Mouse (Mus musculus): ENCODE data around the gene Sub1. TPM values are rescaled to one million over a fixed set of nuclear protein-coding genes. Genes with fewer than 3 reads are reported as not detected.

Gene Sub1
- polyA plus RNA-seq, 1 experiment from 2014 or later, result 1,109 TPM

DNA sequence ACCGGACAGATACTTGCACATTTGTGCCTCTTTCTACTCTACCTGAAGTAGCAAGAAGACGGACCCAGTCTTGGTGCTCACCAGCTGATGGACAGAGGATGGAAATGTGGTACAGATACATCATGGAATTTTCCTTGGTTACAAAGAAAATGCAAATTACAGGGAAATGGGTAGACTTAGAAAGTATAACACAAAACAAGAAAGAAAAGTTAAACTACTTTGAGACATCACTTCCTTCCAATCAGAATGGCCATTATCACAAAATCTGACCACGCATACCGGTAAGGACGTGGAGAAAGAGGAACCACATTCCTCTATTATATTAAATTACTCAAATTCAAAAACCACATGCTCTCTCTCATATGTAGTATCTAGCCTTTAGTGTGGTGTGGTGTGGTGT, 12.1 kb upstream of the Sub1 start:
- no peak overlapping the region for H3K4me2 ChIP-seq (ENCODE audit: low read depth, severe bottlenecking)
- H3K36me3 ChIP-seq (ENCODE audit: control insufficient read depth, insufficient read depth, low read length), result no peaks in the 10 kb centered on the region
- DNase-seq (ENCODE audit: low spot score), result no peak
- no peak overlapping the region for H3K4me3 ChIP-seq (ENCODE audit: low read depth, low read length)
- no peak for ATAC-seq (ENCODE audit: insufficient number of reproducible peaks, low FRiP score, low TSS enrichment, low read depth)
- H3K4me1 ChIP-seq (ENCODE audit: control insufficient read depth, insufficient read depth, low read length), result peaks cover 6% of the 10 kb centered on the region; the same call in 1 of the 2 replicates
- no peak overlapping the region for H3K9ac ChIP-seq (ENCODE audit: low read length)
- no peaks in the 10 kb centered on the region for H3K9me3 ChIP-seq (ENCODE audit: control insufficient read depth, low read length)
- WGBS, result 94% methylated on average over 5 of the region's 5 CpGs
- H3K27me3 ChIP-seq (ENCODE audit: control insufficient read depth, insufficient read depth, low read length), result no peaks in the 10 kb centered on the region
- H3K27ac ChIP-seq (replicated peaks; ENCODE audit: low read depth, low read length), result no peak overlapping the region

DNA sequence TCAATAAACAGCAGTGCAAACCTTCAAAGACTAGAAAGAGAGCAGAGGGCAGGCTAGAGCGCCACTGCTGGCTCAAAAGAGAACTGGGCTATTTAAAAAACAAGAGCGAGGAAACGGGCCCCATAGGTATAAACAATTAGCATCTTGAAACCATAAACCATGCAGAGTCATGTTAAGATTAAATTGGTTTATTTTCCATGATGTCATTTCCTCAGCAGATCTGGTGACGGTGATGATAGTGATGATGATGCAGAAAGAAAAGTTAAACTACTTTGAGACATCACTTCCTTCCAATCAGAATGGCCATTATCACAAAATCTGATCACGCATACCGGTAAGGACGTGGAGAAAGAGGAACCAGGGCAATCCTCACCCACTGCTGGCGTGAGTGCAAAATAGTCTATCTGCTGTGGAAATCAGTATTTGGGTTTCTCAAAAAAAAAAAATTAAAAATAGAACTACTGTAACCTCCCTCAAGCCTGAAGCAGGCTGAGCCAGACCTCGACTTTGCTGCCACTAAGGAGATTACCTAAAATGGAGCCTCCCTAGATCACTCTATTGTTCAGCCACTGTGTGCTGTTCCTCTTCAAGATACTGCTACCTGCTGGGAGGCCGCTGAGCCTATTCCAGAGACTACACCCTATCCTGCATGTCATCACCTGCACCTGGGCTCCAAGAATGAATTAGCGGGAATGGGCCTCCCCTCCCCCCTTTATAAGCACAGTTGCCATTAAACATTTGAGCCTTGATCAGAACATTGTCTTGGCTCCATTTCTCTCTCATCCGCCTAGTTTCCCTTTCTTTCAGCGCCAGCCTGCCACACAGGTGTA, 11.4 kb upstream of the Sub1 start:
- Histone ChIP-seq H3K36me3 (ENCODE audit: control insufficient read depth, insufficient read depth, low read length) (no peaks in the 10 kb centered on the region), H3K27ac (replicated peaks; ENCODE audit: low read depth, low read length) (no peak overlapping the region), H3K4me2 (ENCODE audit: low read depth, severe bottlenecking) (no peak overlapping the region), H3K4me1 (ENCODE audit: control insufficient read depth, insufficient read depth, low read length) (peaks cover 6% of the 10 kb centered on the region; the same call in 1 of the 2 replicates), H3K4me3 (ENCODE audit: low read depth, low read length) (no peak overlapping the region), H3K9ac (ENCODE audit: low read length) (no peak overlapping the region), H3K27me3 (ENCODE audit: control insufficient read depth, insufficient read depth, low read length) (no peaks in the 10 kb centered on the region), H3K9me3 (ENCODE audit: control insufficient read depth, low read length) (no peaks in the 10 kb centered on the region)
- DNase-seq (ENCODE audit: low spot score), result no peak
- WGBS, result 67% methylated on average over 13 of the region's 13 CpGs
- ATAC-seq (ENCODE audit: insufficient number of reproducible peaks, low FRiP score, low TSS enrichment, low read depth), result no peak

DNA sequence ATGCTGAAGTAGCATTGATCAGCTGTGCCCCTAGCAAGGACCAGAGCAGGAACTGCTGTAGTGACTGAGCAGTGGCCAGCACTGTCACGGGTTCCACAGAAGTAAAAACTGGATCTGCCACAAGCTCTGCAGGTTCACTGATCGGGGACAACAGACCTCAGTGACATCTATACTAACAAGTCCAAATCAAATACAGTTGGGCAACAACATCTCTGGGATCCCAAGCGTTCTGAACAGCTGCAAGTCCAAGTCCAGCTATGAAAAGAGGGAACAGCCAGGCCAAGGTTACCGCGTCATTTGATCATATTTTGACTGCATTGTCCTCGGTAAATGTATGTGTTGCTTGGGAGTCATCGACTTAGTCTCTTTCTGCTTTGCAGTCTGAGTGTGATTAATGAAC, 10.6 kb upstream of the Sub1 start:
- Histone ChIP-seq H3K27ac (replicated peaks; ENCODE audit: low read depth, low read length) (no peak overlapping the region), H3K27me3 (ENCODE audit: control insufficient read depth, insufficient read depth, low read length) (no peaks in the 10 kb centered on the region), H3K9ac (ENCODE audit: low read length) (no peak overlapping the region), H3K9me3 (ENCODE audit: control insufficient read depth, low read length) (no peaks in the 10 kb centered on the region), H3K4me2 (ENCODE audit: low read depth, severe bottlenecking) (no peak overlapping the region), H3K4me1 (ENCODE audit: control insufficient read depth, insufficient read depth, low read length) (peaks cover 6% of the 10 kb centered on the region; the same call in 1 of the 2 replicates), H3K4me3 (ENCODE audit: low read depth, low read length) (no peak overlapping the region), H3K36me3 (ENCODE audit: control insufficient read depth, insufficient read depth, low read length) (no peaks in the 10 kb centered on the region)
- WGBS, result 84% methylated on average over 7 of the region's 7 CpGs
- no peak for ATAC-seq (ENCODE audit: insufficient number of reproducible peaks, low FRiP score, low TSS enrichment, low read depth)
- DNase-seq (ENCODE audit: low spot score), result no peak

- H3K9me3 ChIP-seq (ENCODE audit: control insufficient read depth, low read length), result no peaks in the 10 kb centered on the region
- no peak for ATAC-seq (ENCODE audit: insufficient number of reproducible peaks, low FRiP score, low TSS enrichment, low read depth)
- WGBS, result 47% methylated on average over 6 of the region's 6 CpGs
These were observed 9.4 kb upstream of the Sub1 start for GRCm38 (mm10) chr15:12006169-12006568.

DNA sequence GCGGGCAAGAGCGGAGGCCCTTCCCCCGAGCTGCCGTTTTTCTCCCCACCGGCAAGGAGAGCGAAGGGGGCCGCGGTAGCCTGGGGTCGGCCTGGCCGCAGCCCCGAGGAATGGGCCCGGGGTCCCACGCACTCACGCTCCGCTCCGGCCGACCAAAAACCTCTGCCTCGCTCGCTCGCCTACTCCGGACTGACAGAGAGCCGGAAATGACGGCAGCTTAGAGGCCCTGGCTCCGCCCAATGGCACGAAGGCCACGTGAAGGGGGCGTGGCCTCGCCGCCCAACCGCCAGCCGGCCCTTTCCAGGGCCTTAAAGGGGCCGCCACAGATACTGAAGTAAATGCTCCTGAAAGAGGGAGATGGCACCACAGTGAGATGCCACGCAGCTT, 975 bp downstream of the Sub1 start:
- Histone ChIP-seq H3K9me3 (ENCODE audit: control insufficient read depth, low read length) (no peaks in the 10 kb centered on the region), H3K4me1 (ENCODE audit: control insufficient read depth, insufficient read depth, low read length) (peaks cover 8% of the 10 kb centered on the region), H3K4me3 (ENCODE audit: low read depth, low read length) (peak overlapping the region; percentile 65), H3K27me3 (ENCODE audit: control insufficient read depth, insufficient read depth, low read length) (no peaks in the 10 kb centered on the region), H3K36me3 (ENCODE audit: control insufficient read depth, insufficient read depth, low read length) (no peaks in the 10 kb centered on the region; the same call in 1 of the 2 replicates), H3K27ac (replicated peaks; ENCODE audit: low read depth, low read length) (peak overlapping the region; percentile 87), H3K9ac (ENCODE audit: low read length) (peak overlapping the region; percentile 63), H3K4me2 (ENCODE audit: low read depth, severe bottlenecking) (peak overlapping the region; percentile 77; the same call in 1 of the 2 replicates)
- WGBS, result under 1% methylated on average over 33 of the region's 33 CpGs
- ATAC-seq (ENCODE audit: insufficient number of reproducible peaks, low FRiP score, low TSS enrichment, low read depth), result peak; percentile 97
- DNase-seq (ENCODE audit: low spot score), result peak; percentile 95

More at GRCm38 (mm10) chr15:12006169-12006568, 9.4 kb upstream of the Sub1 start:
- Histone ChIP-seq H3K4me3 (ENCODE audit: low read depth, low read length) (no peak overlapping the region), H3K27me3 (ENCODE audit: control insufficient read depth, insufficient read depth, low read length) (no peaks in the 10 kb centered on the region), H3K4me1 (ENCODE audit: control insufficient read depth, insufficient read depth, low read length) (peaks cover 6% of the 10 kb centered on the region; the same call in 1 of the 2 replicates), H3K27ac (replicated peaks; ENCODE audit: low read depth, low read length) (no peak overlapping the region), H3K4me2 (ENCODE audit: low read depth, severe bottlenecking) (no peak overlapping the region), H3K9ac (ENCODE audit: low read length) (no peak overlapping the region), H3K36me3 (ENCODE audit: control insufficient read depth, insufficient read depth, low read length) (no peaks in the 10 kb centered on the region)
- no peak for DNase-seq (ENCODE audit: low spot score)

GRCm38 (mm10) chr15:11994921-11995814, 1.6 kb downstream of the Sub1 start:
- no peaks in the 10 kb centered on the region; the same call in 1 of the 2 replicates for H3K36me3 ChIP-seq (ENCODE audit: control insufficient read depth, insufficient read depth, low read length)
- peak overlapping the region; percentile 77 for H3K4me2 ChIP-seq (ENCODE audit: low read depth, severe bottlenecking)
- H3K27ac ChIP-seq (replicated peaks; ENCODE audit: low read depth, low read length), result peak overlapping the region; percentile 87
- ATAC-seq (ENCODE audit: insufficient number of reproducible peaks, low FRiP score, low TSS enrichment, low read depth) (peak; percentile 76), DNase-seq (ENCODE audit: low spot score) (peak; percentile 80)
- WGBS, result 1% methylated on average over 55 of the region's 71 CpGs
- peaks cover 8% of the 10 kb centered on the region for H3K4me1 ChIP-seq (ENCODE audit: control insufficient read depth, insufficient read depth, low read length)
- peak overlapping the region; percentile 65 for H3K4me3 ChIP-seq (ENCODE audit: low read depth, low read length)
- peak overlapping the region; percentile 63 for H3K9ac ChIP-seq (ENCODE audit: low read length)
- H3K9me3 ChIP-seq (ENCODE audit: control insufficient read depth, low read length), result no peaks in the 10 kb centered on the region
- no peaks in the 10 kb centered on the region for H3K27me3 ChIP-seq (ENCODE audit: control insufficient read depth, insufficient read depth, low read length)

DNA sequence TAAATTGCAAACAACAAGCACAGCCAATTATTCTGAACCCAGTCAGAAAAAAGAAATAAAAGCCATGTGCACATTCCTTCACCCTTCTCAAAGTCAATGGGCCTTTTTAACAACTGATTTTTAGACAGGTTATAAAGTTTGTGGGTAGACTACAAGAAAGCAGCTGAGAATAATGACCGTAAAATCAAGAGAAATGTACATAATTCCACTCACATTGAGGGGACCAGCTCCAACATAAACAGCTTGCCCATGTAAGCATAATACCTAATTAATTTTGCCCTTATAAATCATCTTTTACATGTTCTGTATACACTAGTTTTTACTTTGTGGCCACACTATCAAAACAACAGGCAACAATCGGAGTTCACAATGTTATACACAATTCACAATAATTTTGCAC, 2.8 kb downstream of the Sub1 start:
- 0 out of 2 replicates have a peak overlapping the region, but pooled peaks have one; percentile 23 for H3K27ac ChIP-seq (replicated peaks; ENCODE audit: low read depth, low read length)
- H3K4me3 ChIP-seq (ENCODE audit: low read depth, low read length), result peak overlapping the region; percentile 65
- peak overlapping the region; percentile 77 for H3K4me2 ChIP-seq (ENCODE audit: low read depth, severe bottlenecking)
- DNase-seq (ENCODE audit: low spot score) (no peak), ATAC-seq (ENCODE audit: insufficient number of reproducible peaks, low FRiP score, low TSS enrichment, low read depth) (no peak)
- H3K27me3 ChIP-seq (ENCODE audit: control insufficient read depth, insufficient read depth, low read length), result no peaks in the 10 kb centered on the region
- peaks cover 8% of the 10 kb centered on the region for H3K4me1 ChIP-seq (ENCODE audit: control insufficient read depth, insufficient read depth, low read length)
- H3K9me3 ChIP-seq (ENCODE audit: control insufficient read depth, low read length), result no peaks in the 10 kb centered on the region
- 32% methylated on average over 2 of the region's 2 CpGs for WGBS
- no peaks in the 10 kb centered on the region; the same call in 1 of the 2 replicates for H3K36me3 ChIP-seq (ENCODE audit: control insufficient read depth, insufficient read depth, low read length)
- H3K9ac ChIP-seq (ENCODE audit: low read length), result no peak overlapping the region

- no peak overlapping the region for H3K9ac ChIP-seq (ENCODE audit: low read length)
- peaks cover 6% of the 10 kb centered on the region for H3K36me3 ChIP-seq (ENCODE audit: control insufficient read depth, insufficient read depth, low read length)
- 91% methylated on average over 3 of the region's 3 CpGs for WGBS
- H3K4me3 ChIP-seq (ENCODE audit: low read depth, low read length), result no peak overlapping the region
- H3K4me1 ChIP-seq (ENCODE audit: control insufficient read depth, insufficient read depth, low read length), result peaks cover 8% of the 10 kb centered on the region
- H3K4me2 ChIP-seq (ENCODE audit: low read depth, severe bottlenecking), result no peak overlapping the region
- ATAC-seq (ENCODE audit: insufficient number of reproducible peaks, low FRiP score, low TSS enrichment, low read depth), result no peak
- no peaks in the 10 kb centered on the region for H3K9me3 ChIP-seq (ENCODE audit: control insufficient read depth, low read length)
- H3K27ac ChIP-seq (replicated peaks; ENCODE audit: low read depth, low read length), result no peak overlapping the region
- H3K27me3 ChIP-seq (ENCODE audit: control insufficient read depth, insufficient read depth, low read length), result no peaks in the 10 kb centered on the region
- no peak for DNase-seq (ENCODE audit: low spot score)
These were observed 5.2 kb downstream of the Sub1 start for GRCm38 (mm10) chr15:11991552-11992113.

Data from limb, embryonic 11.5 days (tissue).